Mouse (Mus musculus): ENCODE measurements around the gene Fau.

DNA sequence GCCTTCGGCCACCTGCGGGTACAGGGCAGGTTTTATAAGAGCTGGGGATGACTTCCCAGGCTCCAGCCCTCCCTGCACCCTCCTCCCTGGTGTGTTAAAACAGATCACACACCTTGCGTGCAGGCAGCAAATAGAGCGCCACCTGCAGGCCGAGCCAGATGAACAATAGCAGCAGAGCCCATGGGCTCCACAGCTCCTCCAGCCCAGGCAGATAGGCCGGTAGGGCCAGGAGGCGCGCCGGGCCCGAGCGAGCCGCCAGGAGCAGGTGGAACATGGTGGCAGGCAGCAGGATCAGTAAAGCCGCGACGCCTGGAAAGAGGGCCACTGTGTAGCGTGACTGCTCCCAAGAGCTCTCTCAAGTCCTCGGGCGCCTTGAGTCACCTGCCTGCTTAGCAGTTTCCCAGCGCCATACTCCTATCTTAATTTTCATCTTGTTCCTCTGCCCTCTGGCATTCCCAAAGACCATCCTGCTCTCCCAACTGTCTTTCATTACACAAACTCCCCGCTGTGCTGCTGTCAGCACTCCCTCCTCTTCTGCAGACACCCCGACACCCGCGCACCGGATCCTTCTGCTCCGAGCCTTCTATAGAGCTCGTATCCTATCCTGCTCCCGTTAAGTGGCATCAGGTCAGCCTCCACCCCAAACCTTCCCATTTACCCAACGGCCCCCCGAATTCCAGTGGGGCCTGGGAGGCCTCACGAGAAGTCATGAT, 9.5 kb downstream of the Fau start:
- TF ChIP-seq CTCF (IDR thresholded peaks at IDR 0.05; ENCODE audit: low read depth, low read length) = peak; percentile 97
- TF ChIP-seq POLR2A (IDR thresholded peaks at IDR 0.05; ENCODE audit: insufficient read depth, low read length) = no peak
- peak; percentile 41; the same call in 1 of the 2 replicates for TF ChIP-seq EP300 (IDR thresholded peaks at IDR 0.05; ENCODE audit: insufficient read depth, low read depth, low read length)

All from ES-Bruce4 (cell line).